8 mouse cellular contexts compared by ENCODE assay signal in genomic region chr6:48912033-48912432, GRCm38 (mm10). TPM values are rescaled to one million over a fixed set of nuclear protein-coding genes. Genes with fewer than 3 reads are reported as not detected.
DNase-seq lines count a peak whose midpoint lies in the region; TF ChIP-seq lines count a peak whose summit lies in the region.
"Had no signal": no experiment of that assay in that cellular context is flagged by ENCODE, and none has a peak within 500 bp of the region (broad histone marks: within the 10 kb centered on the region; RNA-seq: fewer than 3 reads in every experiment).

No protein-coding gene starts in this region.

- H3K9me3 ChIP-seq in CH12.LX (replicated peaks; ENCODE audit: low read length): no peaks in the 10 kb centered on the region

- dilution Hi-C loops in CH12.LX (cut with MboI; ENCODE audit: extremely low pct_ligation_motif_present, extremely low pct_unique_long_range_greater_than_20kb, low sequenced_read_pairs): no loop called here

- H3K36me3 ChIP-seq in CH12.LX (replicated peaks in 1 of 2; ENCODE audit: control insufficient read depth in 1 of 2, insufficient read depth in 1 of 2, low read length in 1 of 2): no peaks in the 10 kb centered on the region

- TF ChIP-seq EP300 in CH12.LX (IDR thresholded peaks at IDR 0.05; ENCODE audit: low read length): no peak

- H3K4me2 ChIP-seq in CH12.LX (ENCODE audit: insufficient read depth, low read depth, poor library complexity, severe bottlenecking): no peak overlapping the region

- no peak for DNase-seq in layer of hippocampus, adult 2 months (ENCODE audit: low spot score in 2 of 2)
- DNase-seq in layer of hippocampus, adult 8-10 months (ENCODE audit: low spot score in 2 of 2): no peak
- DNase-seq in CH12.LX (ENCODE audit: extremely low read depth): peak; percentile 49
- DNase-seq in adipocyte (ENCODE audit: low spot score): peak; percentile 29
- DNase-seq in lung, postnatal 14 days: peak; percentile 36
- no peak for DNase-seq in ovary, postnatal 10 days (ENCODE audit: low spot score)
- DNase-seq in left cerebral cortex, adult 9 months (ENCODE audit: low spot score in 2 of 2): no peak

- peaks cover 15% of the 10 kb centered on the region for H3K27me3 ChIP-seq in CH12.LX (replicated peaks)

- in situ Hi-C loops in CH12.LX (cut with MboI; ENCODE audit: low pct_ligation_motif_present, low pct_unique_long_range_greater_than_20kb, low sequenced_read_pairs): no loop called here

- H3K4me3 ChIP-seq in layer of hippocampus, adult 2 months: no peak overlapping the region
- no peak overlapping the region for H3K4me3 ChIP-seq in CH12.LX (replicated peaks in 1 of 3; ENCODE audit: low read depth in 2 of 3, low read length in 2 of 3, poor library complexity in 1 of 3)

- peak; percentile 36 for TF ChIP-seq RAD21 in CH12.LX (IDR thresholded peaks at IDR 0.05; ENCODE audit: low read depth, low read length)

- H3K27ac ChIP-seq in layer of hippocampus, adult 2 months: no peak overlapping the region
- no peak overlapping the region for H3K27ac ChIP-seq in CH12.LX (ENCODE audit: insufficient read depth, low read depth)

- H3K79me2 ChIP-seq in CH12.LX (replicated peaks; ENCODE audit: control insufficient read depth, extremely low read depth, insufficient read depth, poor library complexity, severe bottlenecking): no peaks in the 10 kb centered on the region

- H3K9ac ChIP-seq in CH12.LX (ENCODE audit: insufficient read depth, low read depth): no peak overlapping the region

- H3K4me1 ChIP-seq in CH12.LX (ENCODE audit: control insufficient read depth in 1 of 2, insufficient read depth in 2 of 2): no peaks in the 10 kb centered on the region

- TF ChIP-seq CTCF in layer of hippocampus, adult 2 months (conservative IDR thresholded peaks at IDR 0.05): peak; percentile 67
- peak; percentile 54 to 73 for TF ChIP-seq CTCF in CH12.LX (conservative IDR thresholded peaks at IDR 0.05 in 1 of 2, IDR thresholded peaks at IDR 0.05 in 1 of 2; ENCODE audit: low read depth in 2 of 2, low read length in 2 of 2)

- no peak for TF ChIP-seq POLR2A in CH12.LX (IDR thresholded peaks at IDR 0.05; ENCODE audit: low read depth, low read length)

TF ChIP-seq in CH12.LX, 34 proteins besides CTCF, POLR2A, EP300 and RAD21:
- TF ChIP-seq ZNF384 (IDR thresholded peaks at IDR 0.05; ENCODE audit: low read depth, low read length) (no peak), SMC3 (IDR thresholded peaks at IDR 0.05; ENCODE audit: low read depth, low read length) (peak; percentile 78)

RNA-seq across cellular contexts. Expression of gene 1600015I10Rik, which starts 17.7 kb away (rescaled TPM):
- not detected for total RNA-seq in layer of hippocampus, adult 2 months (2021)
- total RNA-seq in layer of hippocampus, adult 8-10 months (2022): not detected
- total RNA-seq in CH12.LX (2012; rRNA removed) (not detected in 2 replicates), CH12.LX (2014; rRNA removed) (not detected in 2 replicates)
- not detected in 2 replicates for polyA plus RNA-seq in CH12.LX (2012; ENCODE audit: insufficient read length, low read depth)
- polyA plus RNA-seq: liver, embryonic 16.5 days had no signal

RNA-seq across cellular contexts. Expression of gene Aoc1, which starts 39.3 kb away (rescaled TPM):
- not detected for total RNA-seq in layer of hippocampus, adult 2 months (2021)
- total RNA-seq in layer of hippocampus, adult 8-10 months (2022): not detected
- total RNA-seq in CH12.LX (2012; rRNA removed) (0.13 TPM in 1 of 2 replicates, not detected in the other), CH12.LX (2014; rRNA removed) (0.19 and 0.24 TPM in 2 replicates)
- 0.15 and 0.21 TPM in 2 replicates for polyA plus RNA-seq in CH12.LX (2012; ENCODE audit: insufficient read length, low read depth)

Comparison
In these comparisons a context has a peak if more than half of its experiments do, and no peak if none do; other contexts are left out.
1. DNase-seq: peak in CH12.LX (single experiment), adipocyte (single experiment) and lung, postnatal 14 days (single experiment); none in layer of hippocampus, adult 2 months (0 of 2), layer of hippocampus, adult 8-10 months (0 of 2), ovary, postnatal 10 days (single experiment) and left cerebral cortex, adult 9 months (0 of 2).